Mouse (Mus musculus) left cerebral cortex, adult 2 months (tissue): ENCODE data around the gene Sf3b4. TPM values are rescaled to one million over a fixed set of nuclear protein-coding genes. Genes with fewer than 3 reads are reported as not detected.

Experiments
- DNase-seq, 2 experiments: peaks; one replicate each; pipeline ENCODE4 v3.0.0; 2021 to 2022; ENCODE audit warnings: low spot score in 2 of 2, mixed read lengths in 1 of 2; ENCODE audit errors: extremely low spot score in 1 of 2
- H3K27ac ChIP-seq: fragments of 200-600 bp; 2 replicates; pipeline ENCODE4 v1.8.1; 2022
- H3K4me3 ChIP-seq: fragments of 200-600 bp; 2 replicates; pipeline ENCODE4 v1.8.1; 2022
- CTCF ChIP-seq: fragments of 200-600 bp; IDR thresholded peaks from 2 replicates; pipeline ENCODE4 v1.8.1; 2022; ENCODE audit warnings: antibody characterized with exemption, mild to moderate bottlenecking, moderate library complexity
- intact Hi-C: fragments of 180-260 bp; cut with DNase I; formaldehyde crosslinking; loops from one replicate; pipeline ENCODE4 v1.15.1; 2025
- long read RNA-seq, 2 experiments: library from polyadenylated mRNA; stranded (forward); transcript quantifications; one replicate each; pipeline ENCODE4 v2.0.0; 2021; ENCODE audit warnings: borderline mapping rate in 2 of 2
- total RNA-seq, 2 experiments: library from RNA; stranded (reverse); gene quantifications; 2 replicates each; pipeline ENCODE4 v1.2.3; 2021

The Sf3b4 gene
- 10 to 100 TPM; 44.0 to 45.5 TPM for total RNA-seq
- long read RNA-seq, experiment 1, transcript Sf3b4-201 (6 exons, 1,915 nt) = major isoform, 51 of 54 reads
- long read RNA-seq, experiment 1, partial matches to known transcripts = 1 of 54 reads
- long read RNA-seq, experiment 1, other reads (novel, unspliced or antisense) = 2 of 54 reads
- long read RNA-seq, experiment 2, transcript Sf3b4-201 (6 exons, 1,915 nt) = major isoform, 42 of 50 reads
- long read RNA-seq, experiment 2, partial matches to known transcripts = 7 of 50 reads
- long read RNA-seq, experiment 2, other reads (novel, unspliced or antisense) = 1 of 50 reads

DNA sequence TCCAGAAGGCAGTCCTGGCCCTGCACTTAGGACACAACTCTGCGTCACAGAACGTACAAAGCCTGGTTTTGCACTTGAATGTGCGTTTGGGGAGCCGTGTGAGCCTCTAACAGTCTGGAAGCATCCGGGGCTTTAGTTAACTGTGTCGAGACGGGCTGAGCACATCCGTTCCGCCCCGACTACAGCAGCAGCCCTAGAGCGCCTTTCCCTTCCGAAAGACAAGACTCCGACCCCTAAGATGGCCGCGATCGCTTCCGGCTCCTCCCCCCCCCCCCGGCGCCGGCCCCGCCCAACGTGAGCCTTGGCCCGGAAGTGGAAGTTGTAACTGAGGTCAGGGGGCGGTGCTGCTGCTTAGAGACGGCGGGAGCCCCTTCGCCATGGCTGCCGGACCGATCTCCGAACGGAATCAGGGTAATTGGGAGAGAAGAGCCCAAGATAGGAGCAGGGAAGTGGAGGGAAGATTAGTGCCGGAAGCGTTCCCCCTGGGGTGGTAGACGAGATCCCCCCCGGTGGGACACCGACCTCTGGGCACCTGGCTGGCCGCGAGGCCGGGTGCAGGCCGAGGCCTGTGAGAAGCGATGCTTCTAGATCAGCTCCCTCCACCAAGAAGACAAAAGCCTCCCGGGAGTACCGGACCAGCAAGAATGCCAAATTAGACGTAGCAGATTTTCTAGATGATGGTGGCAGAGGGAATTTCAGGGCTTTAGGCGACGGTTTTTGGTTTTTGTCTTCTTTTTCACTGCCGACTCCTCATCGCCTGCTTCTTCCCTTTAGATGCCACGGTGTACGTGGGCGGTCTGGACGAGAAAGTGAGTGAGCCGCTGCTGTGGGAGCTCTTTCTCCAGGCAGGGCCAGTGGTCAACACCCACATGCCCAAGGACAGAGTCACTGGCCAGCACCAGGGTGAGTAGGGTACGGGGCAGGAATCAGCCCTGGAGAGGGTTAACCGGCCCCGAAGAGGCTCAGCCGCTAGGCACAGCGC lies at the start of gene Sf3b4:
Gene Sf3b4 (plus strand): TSS at position 136 of the 982 bp plus-strand sequence.
- intact Hi-C loops = no loop called here
- Histone ChIP-seq H3K4me3 (peak within 1 kb of the TSS; percentile 90), H3K27ac (peak within 1 kb of the TSS; percentile 99)
- TF ChIP-seq CTCF = no peak
- DNase-seq = peak; percentile 75 to 83

GRCm38 (mm10) chr3:96124235-96124634 lies 47.9 kb upstream of the Sf3b4 start:
- Histone ChIP-seq H3K4me3 (no peak overlapping the region), H3K27ac (no peak overlapping the region)
- intact Hi-C loops = no loop called here
- TF ChIP-seq CTCF = no peak
- no peak for DNase-seq

GRCm38 (mm10) chr3:96128128-96128527 lies 44.0 kb upstream of the Sf3b4 start:
- TF ChIP-seq CTCF = no peak
- intact Hi-C loops = no loop called here
- no peak overlapping the region for H3K4me3 ChIP-seq
- no peak for DNase-seq
- H3K27ac ChIP-seq = no peak overlapping the region

DNA sequence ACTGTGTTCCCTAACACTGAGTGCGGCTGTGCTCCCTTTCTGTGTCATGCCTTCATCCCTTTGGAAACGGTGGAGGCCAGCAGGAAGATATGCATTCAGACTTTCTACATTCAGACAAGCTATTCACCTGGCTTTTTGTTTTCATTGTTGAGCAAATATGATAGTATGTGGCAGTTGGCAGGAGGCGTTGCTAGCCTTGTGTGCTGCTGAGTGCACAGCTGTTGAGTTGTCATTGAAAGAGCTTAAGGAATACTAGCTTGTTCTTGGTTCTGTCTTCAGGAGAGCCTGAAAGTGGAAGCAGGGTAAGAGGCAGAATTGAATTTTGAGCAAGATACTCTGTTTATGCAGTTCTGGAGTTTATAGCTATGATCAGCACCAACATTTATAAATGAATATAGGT lies 39.7 kb upstream of the Sf3b4 start:
- Histone ChIP-seq H3K27ac (no peak overlapping the region), H3K4me3 (no peak overlapping the region)
- no peak for TF ChIP-seq CTCF
- no peak for DNase-seq
- intact Hi-C loops = no loop called here

DNA sequence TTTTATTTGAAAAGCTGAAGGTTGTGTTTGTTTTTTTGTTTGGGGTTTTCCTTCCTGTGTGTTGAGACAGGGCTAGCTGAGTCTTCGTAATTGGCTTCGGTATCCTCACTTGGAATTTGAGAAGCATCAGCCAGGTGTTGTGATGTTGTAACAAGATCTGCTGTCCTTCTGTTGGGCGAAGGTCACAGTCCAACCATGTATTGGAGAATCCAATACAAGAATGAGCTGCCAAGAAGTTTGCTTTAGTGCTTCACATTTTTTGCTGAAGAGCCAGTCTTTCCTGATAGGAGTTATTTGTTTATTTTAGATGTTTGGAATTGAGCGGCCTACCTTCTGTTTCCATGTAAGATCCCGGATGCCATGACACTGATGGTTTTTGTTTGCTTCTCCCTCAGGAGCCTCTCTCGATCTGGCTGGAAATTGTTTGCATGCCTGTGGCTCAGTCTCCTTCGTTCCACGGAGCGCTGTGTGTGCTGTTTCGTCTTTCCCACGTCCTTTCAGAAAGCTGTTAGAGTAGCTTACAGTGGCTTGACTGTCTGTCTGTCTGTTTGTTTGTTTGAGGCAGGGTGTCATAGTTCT lies 38.7 kb upstream of the Sf3b4 start:
- intact Hi-C loops = no loop called here
- DNase-seq = no peak
- Histone ChIP-seq H3K4me3 (no peak overlapping the region), H3K27ac (no peak overlapping the region)
- TF ChIP-seq CTCF = no peak

GRCm38 (mm10) chr3:96135011-96135410 lies 37.1 kb upstream of the Sf3b4 start:
- no peak overlapping the region for H3K4me3 ChIP-seq
- no peak for DNase-seq
- intact Hi-C loops = no loop called here
- H3K27ac ChIP-seq = no peak overlapping the region
- no peak for TF ChIP-seq CTCF

DNA sequence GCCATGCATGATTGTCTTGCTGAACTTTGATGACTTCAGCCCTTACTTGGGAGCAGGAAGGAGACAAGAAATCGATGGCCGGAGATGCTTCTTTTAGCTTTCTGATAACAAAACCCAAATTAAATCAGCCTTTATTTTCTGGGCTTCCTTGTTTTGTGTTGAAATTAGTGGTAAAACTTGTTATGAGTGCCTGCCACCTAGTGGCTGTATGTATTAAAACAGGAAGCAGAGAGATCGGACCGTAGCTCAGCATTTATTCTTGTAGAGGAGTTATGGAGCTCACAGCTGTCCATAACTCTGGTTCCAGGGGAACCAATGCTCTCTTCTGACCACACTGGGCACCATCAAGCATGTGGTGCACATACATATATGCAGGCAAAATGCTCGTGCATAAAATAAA lies 24.2 kb upstream of the Sf3b4 start:
- Histone ChIP-seq H3K4me3 (no peak overlapping the region), H3K27ac (peak overlapping the region; percentile 8; the same call in 1 of the 2 replicates)
- intact Hi-C loops = loop anchor here (1.0 to 5.0 kb wide), 3 partner anchors 56 to 181 kb away; no protein-coding TSS in a partner anchor
- DNase-seq = peak; percentile 41 to 62
- peak; percentile 91 for TF ChIP-seq CTCF

GRCm38 (mm10) chr3:96151836-96152235 lies 20.3 kb upstream of the Sf3b4 start:
- DNase-seq = no peak
- intact Hi-C loops = no loop called here
- Histone ChIP-seq H3K27ac (peak overlapping the region; percentile 32; the same call in 1 of the 2 replicates), H3K4me3 (no peak overlapping the region)
- no peak for TF ChIP-seq CTCF

DNA sequence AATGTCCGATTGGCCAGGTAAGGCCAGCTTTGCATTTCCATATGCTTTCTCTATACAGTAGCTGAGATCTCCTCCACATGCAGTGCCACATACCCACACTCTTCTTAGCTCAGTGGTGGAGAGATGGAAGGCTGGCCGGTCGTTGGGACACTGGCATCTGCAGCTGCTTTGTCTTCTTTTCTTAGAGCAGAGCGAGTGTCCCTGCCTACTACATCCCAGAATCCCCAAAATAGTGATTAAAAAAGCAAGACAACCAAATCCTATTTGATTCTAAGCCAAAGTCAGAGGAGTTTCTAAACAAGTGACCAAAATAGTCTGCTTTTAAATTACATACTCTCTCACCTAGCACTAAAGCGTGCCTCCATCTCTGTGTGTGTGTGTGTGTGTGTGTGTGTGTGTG lies 19.5 kb upstream of the Sf3b4 start:
- TF ChIP-seq CTCF = no peak
- intact Hi-C loops = no loop called here
- H3K27ac ChIP-seq = peak overlapping the region; percentile 34; the same call in 1 of the 2 replicates
- H3K4me3 ChIP-seq = no peak overlapping the region
- DNase-seq = no peak

GRCm38 (mm10) chr3:96155501-96155900 lies 16.6 kb upstream of the Sf3b4 start:
- intact Hi-C loops = no loop called here
- TF ChIP-seq CTCF = no peak
- H3K27ac ChIP-seq = no peak overlapping the region

GRCm38 (mm10) chr3:96159820-96160219 lies 12.3 kb upstream of the Sf3b4 start:
- intact Hi-C loops = no loop called here
- no peak for DNase-seq
- no peak overlapping the region for H3K4me3 ChIP-seq
- no peak for TF ChIP-seq CTCF
- peak overlapping the region; percentile 92 for H3K27ac ChIP-seq

More at GRCm38 (mm10) chr3:96155501-96155900, 16.6 kb upstream of the Sf3b4 start:
- DNase-seq = no peak
- H3K4me3 ChIP-seq = no peak overlapping the region
